Mouse (Mus musculus): ENCODE measurements at regions not wholly inside any gene's neighbourhood (a gene's known extent, or its start where the extent isn't known, plus 50 kb on each side); places are given as distances from the start of the nearest gene placed in this dataset.

DNA sequence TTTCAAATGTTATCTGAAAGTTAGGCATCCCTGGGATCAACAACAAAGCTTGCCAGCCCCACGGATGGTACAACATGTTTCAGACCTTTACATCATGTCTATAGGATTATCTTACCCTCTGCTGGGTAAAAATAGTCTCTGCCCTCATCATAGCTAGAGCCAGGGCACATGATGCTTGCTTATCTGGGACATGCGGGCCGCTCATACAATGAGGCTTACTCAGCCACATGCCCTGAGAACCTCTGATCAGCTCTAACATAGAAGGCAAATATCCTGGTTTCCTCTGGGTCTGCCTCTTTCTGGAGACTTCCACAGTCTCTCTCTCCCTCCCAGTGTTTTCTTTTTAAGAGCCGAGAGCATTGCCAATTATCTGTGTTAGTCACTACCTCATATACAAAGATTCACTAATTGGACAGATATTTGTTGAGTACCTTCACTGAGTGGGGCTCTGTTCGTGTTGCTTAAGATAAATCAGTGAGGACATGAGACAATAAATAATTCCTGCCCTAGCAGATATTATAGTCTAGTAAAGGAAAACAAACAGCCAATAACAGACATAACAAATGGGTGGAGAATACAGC is 256.6 kb downstream of the Fam49a start:
- WGBS: 82% methylated on average over 5 of the region's 5 CpGs
- H3K27ac ChIP-seq (replicated peaks): no peak overlapping the region
- DNase-seq (ENCODE audit: low spot score): no peak
- H3K27me3 ChIP-seq (ENCODE audit: low read depth, poor library complexity, severe bottlenecking): no peaks in the 10 kb centered on the region
- peaks cover 6% of the 10 kb centered on the region for H3K4me1 ChIP-seq
- no peaks in the 10 kb centered on the region for H3K36me3 ChIP-seq
- no peak overlapping the region for H3K4me3 ChIP-seq
- no peaks in the 10 kb centered on the region for H3K9me3 ChIP-seq (replicated peaks)

- DNase-seq (ENCODE audit: low spot score): no peak
- 91% methylated on average over 4 of the region's 4 CpGs for WGBS
These were observed 255.1 kb downstream of the Fam49a start for GRCm38 (mm10) chr12:12517020-12517419.

GRCm38 (mm10) chr12:12510764-12511163 is 248.8 kb downstream of the Fam49a start:
- H3K4me3 ChIP-seq: no peak overlapping the region
- no peaks in the 10 kb centered on the region for H3K9me3 ChIP-seq (replicated peaks)
- H3K4me1 ChIP-seq: peaks cover 27% of the 10 kb centered on the region
- no peak for DNase-seq (ENCODE audit: low spot score)
- no peaks in the 10 kb centered on the region for H3K36me3 ChIP-seq
- H3K27ac ChIP-seq (replicated peaks): no peak overlapping the region
- H3K27me3 ChIP-seq (ENCODE audit: low read depth, poor library complexity, severe bottlenecking): no peaks in the 10 kb centered on the region

More at GRCm38 (mm10) chr12:12517020-12517419, 255.1 kb downstream of the Fam49a start:
- no peaks in the 10 kb centered on the region for H3K36me3 ChIP-seq
- H3K9me3 ChIP-seq (replicated peaks): no peaks in the 10 kb centered on the region
- H3K4me1 ChIP-seq: peaks cover 6% of the 10 kb centered on the region
- no peaks in the 10 kb centered on the region for H3K27me3 ChIP-seq (ENCODE audit: low read depth, poor library complexity, severe bottlenecking)
- no peak overlapping the region for H3K4me3 ChIP-seq
- no peak overlapping the region for H3K27ac ChIP-seq (replicated peaks)

DNA sequence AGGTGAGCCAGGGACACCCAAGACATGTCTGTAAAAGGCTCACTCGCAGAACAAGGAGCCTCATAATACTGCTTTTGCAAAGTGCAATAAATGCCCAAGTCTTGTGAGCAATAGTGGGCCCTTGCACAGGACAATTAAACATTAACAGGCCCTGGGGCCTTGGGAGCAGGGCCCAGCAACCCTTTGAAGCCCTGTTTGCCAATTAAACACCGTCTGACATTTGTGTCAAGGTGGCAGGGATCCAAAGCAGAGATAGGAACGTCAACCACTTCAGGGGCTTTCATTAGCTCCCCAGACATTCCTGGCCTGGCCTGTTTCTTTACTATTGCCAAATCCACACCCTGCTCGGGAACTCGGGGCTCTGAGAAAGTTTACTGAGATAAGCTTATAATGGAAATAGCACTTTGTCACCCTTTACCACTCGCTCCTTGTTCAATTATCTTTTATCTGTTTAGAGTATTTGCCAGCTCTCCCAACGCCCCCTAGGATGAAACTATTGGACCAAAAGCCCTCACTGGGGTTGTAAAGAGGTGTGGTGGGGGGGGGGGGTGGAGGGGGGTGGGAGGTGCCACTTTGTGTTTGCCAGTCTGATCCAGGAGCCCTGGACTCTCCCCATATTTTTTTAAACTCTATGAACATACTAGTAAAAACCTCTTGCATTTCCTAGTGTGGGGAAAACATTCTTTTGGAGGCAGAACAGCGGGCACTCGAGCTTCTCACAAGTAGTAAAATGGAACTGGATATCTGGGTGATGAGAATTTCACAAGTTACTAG is 247.4 kb downstream of the Fam49a start:
- H3K4me3 ChIP-seq: no peak overlapping the region
- no peak for DNase-seq (ENCODE audit: low spot score)
- peak overlapping the region; percentile 76 for H3K27ac ChIP-seq (replicated peaks)
- 64% methylated on average over 9 of the region's 9 CpGs for WGBS
- H3K27me3 ChIP-seq (ENCODE audit: low read depth, poor library complexity, severe bottlenecking): no peaks in the 10 kb centered on the region
- no peaks in the 10 kb centered on the region for H3K9me3 ChIP-seq (replicated peaks)
- H3K36me3 ChIP-seq: no peaks in the 10 kb centered on the region
- H3K4me1 ChIP-seq: peaks cover 27% of the 10 kb centered on the region

- Histone ChIP-seq H3K4me1 (peaks cover 27% of the 10 kb centered on the region), H3K27me3 (ENCODE audit: low read depth, poor library complexity, severe bottlenecking) (no peaks in the 10 kb centered on the region), H3K27ac (replicated peaks) (peak overlapping the region; percentile 76), H3K36me3 (no peaks in the 10 kb centered on the region), H3K9me3 (replicated peaks) (no peaks in the 10 kb centered on the region), H3K4me3 (no peak overlapping the region)
- DNase-seq (ENCODE audit: low spot score): no peak
- 55% methylated on average over 9 of the region's 9 CpGs for WGBS
These were observed 246.7 kb downstream of the Fam49a start for GRCm38 (mm10) chr12:12508487-12509125.

DNA sequence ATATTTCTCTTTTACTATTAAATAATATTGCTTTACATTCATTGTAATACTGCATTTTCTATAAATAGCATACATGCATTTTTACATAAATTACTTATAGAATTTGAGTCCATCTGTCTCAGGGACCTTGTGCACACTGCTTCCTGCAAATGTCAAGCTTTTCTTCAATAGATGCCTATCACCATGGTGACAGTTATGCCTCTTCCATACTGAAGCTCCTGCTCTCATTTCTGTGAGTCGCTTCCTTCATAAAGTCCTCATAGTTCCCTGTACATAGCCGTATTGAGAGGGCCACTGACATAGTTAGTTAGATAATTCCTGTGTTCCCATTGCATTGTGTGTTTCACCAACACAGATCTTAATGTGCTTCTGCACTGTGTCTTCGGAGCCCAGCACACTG is 244.7 kb downstream of the Fam49a start:
- Histone ChIP-seq H3K36me3 (no peaks in the 10 kb centered on the region), H3K4me1 (peaks cover 27% of the 10 kb centered on the region), H3K9me3 (replicated peaks) (no peaks in the 10 kb centered on the region), H3K27me3 (ENCODE audit: low read depth, poor library complexity, severe bottlenecking) (no peaks in the 10 kb centered on the region), H3K4me3 (no peak overlapping the region), H3K27ac (replicated peaks) (no peak overlapping the region)
- DNase-seq (ENCODE audit: low spot score): no peak
- 85% methylated on average over 3 of the region's 3 CpGs for WGBS

- DNase-seq (ENCODE audit: low spot score): no peak
- 93% methylated on average over 4 of the region's 4 CpGs for WGBS
- H3K4me3 ChIP-seq: no peak overlapping the region
- H3K27me3 ChIP-seq (ENCODE audit: low read depth, poor library complexity, severe bottlenecking): no peaks in the 10 kb centered on the region
- H3K36me3 ChIP-seq: no peaks in the 10 kb centered on the region
- no peaks in the 10 kb centered on the region for H3K9me3 ChIP-seq (replicated peaks)
- H3K27ac ChIP-seq (replicated peaks): no peak overlapping the region
- peaks cover 32% of the 10 kb centered on the region for H3K4me1 ChIP-seq
These were observed 243.7 kb downstream of the Fam49a start for GRCm38 (mm10) chr12:12505590-12505989.

DNA sequence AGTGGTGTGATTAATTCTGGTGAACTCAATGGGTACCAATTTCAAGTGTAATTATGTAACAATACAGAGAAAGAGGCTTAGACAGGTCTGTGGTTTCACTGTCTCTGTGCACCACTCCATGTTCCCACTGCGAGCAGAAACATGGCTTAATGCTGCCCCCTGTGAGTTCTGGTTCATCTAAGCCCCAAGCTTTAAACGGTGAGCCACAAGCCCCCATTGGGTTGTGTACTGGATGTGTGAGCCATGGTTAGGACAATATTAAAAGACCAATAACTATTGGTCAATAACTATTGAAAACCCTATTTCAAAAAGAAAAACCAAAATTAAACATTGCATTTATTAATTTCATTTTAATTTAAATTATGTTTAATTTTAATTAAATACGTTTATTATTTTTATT is 238.0 kb downstream of the Fam49a start:
- Histone ChIP-seq H3K9me3 (replicated peaks) (no peaks in the 10 kb centered on the region), H3K4me1 (peaks cover 6% of the 10 kb centered on the region), H3K4me3 (no peak overlapping the region), H3K36me3 (no peaks in the 10 kb centered on the region), H3K27ac (replicated peaks) (no peak overlapping the region), H3K27me3 (ENCODE audit: low read depth, poor library complexity, severe bottlenecking) (no peaks in the 10 kb centered on the region)
- 78% methylated on average over 3 of the region's 3 CpGs for WGBS
- DNase-seq (ENCODE audit: low spot score): no peak

- H3K4me1 ChIP-seq: peaks cover 6% of the 10 kb centered on the region
- H3K27me3 ChIP-seq (ENCODE audit: low read depth, poor library complexity, severe bottlenecking): no peaks in the 10 kb centered on the region
- no peak for DNase-seq (ENCODE audit: low spot score)
- no peak overlapping the region for H3K27ac ChIP-seq (replicated peaks)
- H3K9me3 ChIP-seq (replicated peaks): no peaks in the 10 kb centered on the region
- H3K36me3 ChIP-seq: no peaks in the 10 kb centered on the region
- H3K4me3 ChIP-seq: no peak overlapping the region
These were observed 236.7 kb downstream of the Fam49a start for GRCm38 (mm10) chr12:12498621-12499020.

DNA sequence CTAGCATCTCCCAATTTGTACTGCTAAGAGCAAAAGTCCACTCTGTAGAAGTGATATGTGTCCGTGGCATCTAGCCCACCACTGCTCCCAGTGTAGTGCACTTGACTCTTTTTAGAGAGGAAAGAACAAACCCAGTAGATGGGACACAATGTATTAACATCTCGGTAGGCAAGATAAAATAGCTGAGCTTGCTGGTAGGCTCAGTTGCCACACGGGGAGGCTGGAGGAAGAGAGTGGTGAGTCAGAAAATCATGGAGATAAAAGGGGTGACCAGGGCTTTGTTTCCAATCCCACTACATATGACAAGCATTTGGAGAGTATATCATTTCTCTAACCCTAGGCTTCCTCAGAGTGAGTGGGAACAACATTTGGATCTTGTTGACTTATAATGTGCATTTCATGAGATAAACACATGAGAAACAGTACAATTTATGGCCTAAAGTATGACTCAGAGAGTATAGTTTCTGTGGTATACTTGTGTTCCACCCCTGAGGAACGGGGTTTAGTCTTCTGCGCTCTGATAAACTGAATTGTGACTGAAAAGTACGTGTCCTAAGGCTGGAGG is 235.4 kb downstream of the Fam49a start:
- no peak overlapping the region for H3K4me3 ChIP-seq
- DNase-seq (ENCODE audit: low spot score): no peak
- peaks cover 6% of the 10 kb centered on the region for H3K4me1 ChIP-seq
- H3K9me3 ChIP-seq (replicated peaks): no peaks in the 10 kb centered on the region
- H3K27ac ChIP-seq (replicated peaks): no peak overlapping the region
- H3K27me3 ChIP-seq (ENCODE audit: low read depth, poor library complexity, severe bottlenecking): no peaks in the 10 kb centered on the region
- H3K36me3 ChIP-seq: no peaks in the 10 kb centered on the region
- 88% methylated on average over 6 of the region's 6 CpGs for WGBS

DNA sequence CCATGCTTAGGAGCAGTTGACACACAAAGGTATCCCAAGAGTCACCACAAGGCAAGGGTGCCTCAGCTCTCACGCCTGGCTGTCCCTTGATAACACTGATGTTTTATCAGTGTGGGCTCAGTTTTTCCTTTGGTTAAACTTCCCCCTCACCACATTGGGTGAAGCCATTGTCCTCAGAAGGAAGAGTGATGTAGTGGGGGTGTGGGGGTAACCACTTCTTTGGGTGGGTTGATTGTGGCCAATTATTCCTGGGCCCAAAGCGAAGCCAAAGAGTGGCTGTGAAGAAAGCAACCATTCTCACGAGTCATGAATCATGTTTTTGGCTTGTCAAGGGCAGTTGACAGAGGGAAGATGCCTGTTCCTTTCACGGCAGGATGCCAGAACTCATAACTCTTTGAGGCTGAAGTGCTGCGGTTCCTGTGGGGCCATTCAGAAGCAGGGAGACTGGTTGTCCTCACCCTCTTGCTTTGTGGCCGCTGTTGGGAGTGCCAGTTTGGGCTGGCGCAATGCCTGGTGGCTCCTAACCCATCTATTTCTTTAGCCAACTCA is 234.7 kb downstream of the Fam49a start:
- Histone ChIP-seq H3K27ac (replicated peaks) (no peak overlapping the region), H3K36me3 (no peaks in the 10 kb centered on the region), H3K9me3 (replicated peaks) (no peaks in the 10 kb centered on the region), H3K4me1 (peaks cover 6% of the 10 kb centered on the region), H3K4me3 (no peak overlapping the region), H3K27me3 (ENCODE audit: low read depth, poor library complexity, severe bottlenecking) (no peaks in the 10 kb centered on the region)
- DNase-seq (ENCODE audit: low spot score): no peak
- WGBS: 89% methylated on average over 7 of the region's 7 CpGs

GRCm38 (mm10) chr12:12490173-12490572 is 228.2 kb downstream of the Fam49a start:
- H3K27ac ChIP-seq (replicated peaks): no peak overlapping the region
- H3K36me3 ChIP-seq: no peaks in the 10 kb centered on the region
- no peak for DNase-seq (ENCODE audit: low spot score)
- no peaks in the 10 kb centered on the region for H3K9me3 ChIP-seq (replicated peaks)
- WGBS: 84% methylated on average over 1 of the region's 1 CpGs
- no peak overlapping the region for H3K4me3 ChIP-seq
- no peaks in the 10 kb centered on the region for H3K27me3 ChIP-seq (ENCODE audit: low read depth, poor library complexity, severe bottlenecking)
- no peaks in the 10 kb centered on the region for H3K4me1 ChIP-seq

DNA sequence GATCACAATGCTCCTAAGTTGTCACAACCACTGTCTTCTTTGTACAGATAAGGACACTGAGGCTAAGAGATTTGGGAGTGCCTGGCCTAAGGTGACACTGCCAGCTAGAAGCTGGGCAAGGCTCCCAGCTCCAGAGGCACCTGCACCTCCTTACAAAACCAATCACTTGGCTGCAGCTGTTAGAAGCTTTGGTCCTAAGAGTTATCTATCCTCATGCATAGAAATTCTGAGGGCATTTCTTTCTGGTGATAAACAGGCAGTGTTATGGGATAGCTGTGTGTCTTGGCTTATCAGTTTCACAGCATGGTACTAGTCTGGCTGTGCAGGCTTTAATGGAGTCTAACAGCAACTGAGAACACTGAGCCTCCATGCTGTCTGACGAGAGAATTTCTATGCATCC is 226.2 kb downstream of the Fam49a start:
- H3K27me3 ChIP-seq (ENCODE audit: low read depth, poor library complexity, severe bottlenecking): no peaks in the 10 kb centered on the region
- no peaks in the 10 kb centered on the region for H3K4me1 ChIP-seq
- H3K27ac ChIP-seq (replicated peaks): no peak overlapping the region
- DNase-seq (ENCODE audit: low spot score): no peak
- H3K9me3 ChIP-seq (replicated peaks): no peaks in the 10 kb centered on the region
- 77% methylated on average over 1 of the region's 1 CpGs for WGBS
- no peak overlapping the region for H3K4me3 ChIP-seq
- no peaks in the 10 kb centered on the region for H3K36me3 ChIP-seq

Data from midbrain, embryonic 10.5 days (tissue).